Mouse (Mus musculus) lung, postnatal 36 days (tissue): ENCODE results near the gene Pym1.

ENCODE experiments used
- DNase-seq: peaks from one replicate; pipeline ENCODE4 v3.0.0; 2022; ENCODE audit warnings: mixed read lengths

Pym1 gene

GRCm38 (mm10) chr10:128806086-128806485 lies 58.4 kb downstream of the Pym1 start:
- no peak for DNase-seq

- no peak for DNase-seq
Measured at GRCm38 (mm10) chr10:128807018-128807417, 59.3 kb downstream of the Pym1 start.
